Mouse (Mus musculus): Measurements from ENCODE around the gene 2900026A02Rik.

The 2900026A02Rik gene

GRCm38 (mm10) chr5:113221147-113221865, at the start of gene 2900026A02Rik:
TSS of gene 2900026A02Rik (minus strand) at chr5:113221236.
- CTCF ChIA-PET, result interaction anchor here in 2 of 4 experiments (0.6 to 2.1 kb wide), 9 partner anchors 24 to 89 kb away, joined by 3 to 12 read pairs (median 4); partner anchors contain the start of gene Sgsm1 (in 1 of the 2)
- POLR2A ChIA-PET, result interaction anchor here in 1 of 4 experiments (1.0 kb wide), 1 partner anchor 22 kb away, joined by 4 read pairs; no protein-coding TSS in a partner anchor

DNA sequence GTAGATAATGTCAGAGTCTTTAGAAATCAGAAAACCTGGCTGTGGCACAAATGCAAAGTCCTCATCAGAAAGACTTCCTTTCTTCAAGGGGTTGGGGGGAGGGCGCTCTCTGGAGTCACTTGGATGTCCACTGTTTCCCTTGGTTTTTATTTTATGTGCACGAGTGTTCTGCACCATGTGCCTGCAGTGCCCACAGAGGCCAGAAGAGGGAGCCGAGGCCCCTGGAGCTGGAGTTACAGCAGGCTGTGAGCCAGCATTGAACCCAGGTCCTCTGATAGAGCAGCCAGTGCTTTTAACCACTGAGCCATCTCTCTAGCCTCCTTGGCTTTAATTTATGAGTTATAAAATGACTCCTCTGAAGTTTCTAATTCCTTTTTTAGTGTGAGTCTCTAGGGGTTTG, 49.0 kb upstream of the 2900026A02Rik start:
- POLR2A ChIA-PET, result interaction anchor here in 2 of 4 experiments (0.6 to 1.7 kb wide), 4 partner anchors 10 to 466 kb away, joined by 3 to 6 read pairs (median 5); partner anchors contain the start of gene Ficd (in 1 of the 2)
- CTCF ChIA-PET, result interaction anchor here (0.6 to 3.1 kb wide), 12 partner anchors 11 to 730 kb away, joined by 3 to 9 read pairs (median 4); partner anchors contain the start of genes Sgsm1 (in 2 of the 4) and Tmem211 (in 2 of the 4)

DNA sequence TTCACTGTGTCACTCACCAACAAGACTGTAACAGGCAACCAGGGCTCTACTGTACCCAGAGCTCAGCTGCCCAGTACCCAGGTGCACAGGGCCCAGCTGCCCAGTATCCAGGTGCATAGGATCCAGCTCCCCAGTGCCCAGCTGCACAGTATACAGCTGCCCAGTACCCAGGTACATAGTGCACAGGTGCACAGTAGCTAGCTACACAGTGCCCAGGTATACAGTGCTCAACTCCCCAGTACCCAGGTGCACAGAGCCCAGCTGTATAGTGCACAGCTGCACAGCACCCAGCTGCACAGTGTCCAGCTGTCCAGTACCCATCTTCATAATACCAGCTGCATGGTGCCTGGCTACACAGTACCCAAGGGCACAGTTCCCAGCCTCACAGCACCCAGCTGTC, 47.2 kb upstream of the 2900026A02Rik start:
- ChIA-PET CTCF (interaction anchor here in 2 of 4 experiments (0.8 to 1.5 kb wide), 4 partner anchors 18 to 546 kb away, joined by 3 to 6 read pairs (median 4); partner anchors contain the start of gene Tmem211 (in 1 of the 2)), POLR2A (interaction anchor here in 1 of 4 experiments (0.6 kb wide), 1 partner anchor 63 kb away, joined by 3 read pairs; no protein-coding TSS in a partner anchor)

DNA sequence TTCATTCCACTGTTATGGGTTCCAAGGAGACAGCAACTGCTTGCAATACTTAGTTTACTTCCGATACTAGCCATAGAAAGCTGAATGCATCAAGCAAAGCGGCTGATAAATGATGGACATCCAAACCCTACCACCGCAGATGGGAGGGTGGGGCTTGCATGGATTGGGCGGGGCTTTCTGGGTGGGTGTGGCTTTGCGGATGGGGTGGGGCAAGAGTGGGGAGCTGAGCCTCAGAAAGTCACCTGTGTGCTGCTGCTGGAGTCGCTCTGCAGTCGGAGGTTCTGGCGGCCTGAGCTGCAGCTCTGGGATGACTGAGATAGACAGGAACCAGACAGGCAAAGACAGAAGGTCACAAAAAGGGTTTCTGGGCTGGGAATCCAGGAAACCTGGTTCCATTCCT, 44.6 kb upstream of the 2900026A02Rik start:
- ChIA-PET CTCF (interaction anchor here (0.6 to 1.8 kb wide), 9 partner anchors 10 to 166 kb away, joined by 3 to 10 read pairs (median 3); partner anchors contain the start of gene Tmem211 (in 2 of the 4)), POLR2A (interaction anchor here in 3 of 4 experiments (0.6 to 2.7 kb wide), 10 partner anchors 10 to 574 kb away, joined by 3 to 12 read pairs (median 4); no protein-coding TSS in a partner anchor)

DNA sequence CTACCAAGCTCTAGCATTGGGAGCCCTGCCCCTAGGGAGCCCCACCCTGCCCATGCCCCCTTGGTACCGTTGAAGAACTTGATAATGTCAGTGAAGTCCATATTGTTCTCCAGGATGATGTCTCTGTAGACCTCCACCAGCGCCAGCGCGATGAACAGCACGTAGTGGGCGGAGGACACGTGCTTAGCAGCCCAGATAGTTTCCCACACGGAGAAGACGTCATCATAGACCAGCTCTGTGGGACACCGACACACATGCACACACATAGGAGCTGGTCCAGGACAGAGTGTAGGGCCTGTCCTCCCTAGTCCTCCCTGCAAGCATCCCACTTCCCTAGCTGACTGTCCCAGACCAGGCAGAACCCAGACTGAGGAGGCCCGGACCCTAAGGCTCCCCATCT, 29.8 kb upstream of the 2900026A02Rik start:
- ChIA-PET CTCF (interaction anchor here in 1 of 4 experiments (1.1 to 1.4 kb wide), 2 partner anchors 63 to 96 kb away, joined by 3 read pairs; no protein-coding TSS in a partner anchor), POLR2A (interaction anchor here in 2 of 4 experiments (0.6 to 1.0 kb wide), 2 partner anchors 21 to 362 kb away, joined by 3 read pairs; no protein-coding TSS in a partner anchor)

- CTCF ChIA-PET, result interaction anchor here in 2 of 4 experiments (0.6 to 1.4 kb wide), 3 partner anchors 65 to 94 kb away, joined by 3 read pairs; no protein-coding TSS in a partner anchor
- POLR2A ChIA-PET, result no interaction called here
These were observed 28.4 kb upstream of the 2900026A02Rik start for GRCm38 (mm10) chr5:113249263-113249930.

- ChIA-PET CTCF (interaction anchor here (0.6 to 1.4 kb wide), 15 partner anchors 18 to 754 kb away, joined by 3 to 10 read pairs (median 3); no protein-coding TSS in a partner anchor), POLR2A (interaction anchor here in 3 of 4 experiments (0.6 to 2.0 kb wide), 35 partner anchors 11 to 1951 kb away, joined by 3 to 10 read pairs (median 3); partner anchors contain the start of gene Coro1c (in 1 of the 3))
These were observed 9.2 kb upstream of the 2900026A02Rik start for GRCm38 (mm10) chr5:113230196-113230595.

GRCm38 (mm10) chr5:113226632-113227102, 5.6 kb upstream of the 2900026A02Rik start, which contains the start of gene Tmem211:
TSS of gene Tmem211 (plus strand) at chr5:113226909.
- CTCF ChIA-PET, result interaction anchor here (0.5 to 4.2 kb wide), 141 partner anchors 9 to 804 kb away, joined by 3 to 67 read pairs (median 5); partner anchors contain the start of genes 1700069L16Rik (in 2 of the 4), Sgsm1 (in 2 of the 4) and Selplg (in 1 of the 4)
- POLR2A ChIA-PET, result interaction anchor here (0.5 to 2.0 kb wide), 65 partner anchors 8 to 904 kb away, joined by 3 to 18 read pairs (median 4); partner anchors contain the start of genes Iscu (in 1 of the 4), Sgsm1 (in 1 of the 4) and Ung (in 1 of the 4)

GRCm38 (mm10) chr5:113225686-113226435, 4.8 kb upstream of the 2900026A02Rik start:
- CTCF ChIA-PET, result interaction anchor here (0.6 to 4.2 kb wide), 116 partner anchors 8 to 734 kb away, joined by 3 to 67 read pairs (median 5); partner anchors contain the start of genes Sgsm1 (in 2 of the 4) and Selplg (in 1 of the 4)
- POLR2A ChIA-PET, result interaction anchor here in 2 of 4 experiments (0.7 to 2.0 kb wide), 43 partner anchors 7 to 905 kb away, joined by 3 to 18 read pairs (median 5); partner anchors contain the start of genes Sgsm1 (in 1 of the 2) and Ung (in 1 of the 2)

DNA sequence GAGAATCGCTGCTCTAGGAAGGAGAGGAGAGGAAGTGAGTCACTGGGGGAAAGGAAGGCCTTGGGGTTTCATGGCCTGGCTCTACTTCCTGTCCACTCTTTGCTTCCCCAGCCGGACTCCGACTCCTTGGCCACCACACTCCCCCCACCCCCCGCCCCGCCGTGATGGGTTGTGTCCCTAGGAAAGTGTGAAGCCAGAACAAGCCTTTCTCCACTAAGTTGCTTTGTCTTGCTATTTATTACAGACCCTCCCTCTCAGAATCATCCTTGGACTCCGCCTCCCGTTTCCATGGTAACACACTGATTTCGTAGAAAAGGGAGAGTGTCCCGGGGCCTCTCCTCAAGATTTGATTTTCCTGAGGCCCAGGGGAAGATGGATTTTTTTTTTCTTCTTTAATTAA, 4.2 kb upstream of the 2900026A02Rik start:
- CTCF ChIA-PET, result interaction anchor here in 2 of 4 experiments (0.7 to 4.2 kb wide), 4 partner anchors 45 to 903 kb away, joined by 3 to 67 read pairs (median 4); partner anchors contain the start of gene Alkbh2 (in 1 of the 2)
- POLR2A ChIA-PET, result interaction anchor here in 1 of 4 experiments (1.6 kb wide), 1 partner anchor 44 kb away, joined by 4 read pairs; no protein-coding TSS in a partner anchor

DNA sequence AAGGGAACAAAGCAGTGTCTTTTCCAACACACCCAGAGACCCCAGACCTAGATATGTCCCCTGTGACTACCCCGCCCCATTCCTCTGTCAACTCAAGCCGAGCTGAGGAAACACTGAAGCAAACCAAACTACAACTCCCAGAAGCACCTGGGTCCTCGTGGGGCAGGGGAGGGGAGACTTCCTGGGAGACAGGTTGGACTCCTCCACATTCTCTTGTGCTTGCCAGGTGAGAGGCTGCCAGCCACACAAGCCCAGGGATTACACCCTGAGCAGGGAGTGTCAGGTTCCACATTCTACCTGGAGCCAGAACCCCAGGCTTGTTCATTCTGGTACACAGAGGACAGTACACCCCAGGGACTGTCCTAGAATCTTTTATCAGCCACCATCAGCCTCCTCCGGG, 2.9 kb upstream of the 2900026A02Rik start:
- POLR2A ChIA-PET, result interaction anchor here in 1 of 4 experiments (1.3 to 2.1 kb wide), 3 partner anchors 8 to 44 kb away, joined by 3 to 7 read pairs (median 4); no protein-coding TSS in a partner anchor
- CTCF ChIA-PET, result interaction anchor here in 3 of 4 experiments (0.6 to 4.2 kb wide), 9 partner anchors 9 to 493 kb away, joined by 3 to 67 read pairs (median 4); partner anchors contain the start of gene Sgsm1 (in 1 of the 3)

- POLR2A ChIA-PET, result interaction anchor here in 3 of 4 experiments (0.8 to 1.4 kb wide), 7 partner anchors 10 to 130 kb away, joined by 3 to 4 read pairs (median 3); no protein-coding TSS in a partner anchor
- CTCF ChIA-PET, result interaction anchor here (0.5 to 2.1 kb wide), 9 partner anchors 26 to 121 kb away, joined by 3 to 12 read pairs (median 4); no protein-coding TSS in a partner anchor
These were observed 471 bp downstream of the 2900026A02Rik start for GRCm38 (mm10) chr5:113220383-113221146.

DNA sequence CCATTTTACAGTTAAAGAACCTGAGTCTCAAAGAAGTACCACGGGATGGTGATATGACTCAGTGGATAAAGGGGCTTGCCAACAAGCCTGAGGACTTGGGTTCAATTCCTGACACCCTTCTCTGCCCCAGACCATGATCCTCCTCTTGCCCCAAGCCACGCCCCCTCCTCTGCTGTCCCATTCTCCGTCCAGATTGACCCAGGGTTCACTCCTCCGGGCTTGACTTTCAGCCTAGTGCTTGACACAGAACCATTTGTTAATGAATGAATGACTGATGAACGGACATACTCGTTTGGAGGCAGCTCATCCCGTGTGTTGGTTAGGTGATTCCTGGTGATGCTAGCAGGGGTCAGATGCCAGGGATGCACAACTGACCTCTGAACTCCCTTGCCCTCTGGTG, 1.2 kb downstream of the 2900026A02Rik start:
- POLR2A ChIA-PET, result interaction anchor here in 3 of 4 experiments (0.6 to 2.3 kb wide), 9 partner anchors 10 to 772 kb away, joined by 3 to 7 read pairs (median 3); no protein-coding TSS in a partner anchor
- CTCF ChIA-PET, result interaction anchor here (0.5 to 2.1 kb wide), 9 partner anchors 25 to 132 kb away, joined by 3 to 12 read pairs (median 3); no protein-coding TSS in a partner anchor

- ChIA-PET CTCF (interaction anchor here in 3 of 4 experiments (0.5 to 2.1 kb wide), 5 partner anchors 33 to 132 kb away, joined by 3 to 12 read pairs (median 3); no protein-coding TSS in a partner anchor), POLR2A (interaction anchor here in 3 of 4 experiments (0.5 to 2.3 kb wide), 10 partner anchors 9 to 773 kb away, joined by 3 to 7 read pairs (median 3); no protein-coding TSS in a partner anchor)
These were observed 1.6 kb downstream of the 2900026A02Rik start for GRCm38 (mm10) chr5:113219450-113219849.

GRCm38 (mm10) chr5:113218617-113219235, 2.3 kb downstream of the 2900026A02Rik start:
- ChIA-PET POLR2A (interaction anchor here in 2 of 4 experiments (0.5 to 2.3 kb wide), 6 partner anchors 8 to 486 kb away, joined by 3 to 7 read pairs (median 4); partner anchors contain the start of gene Tmem211 (in 2 of the 2)), CTCF (interaction anchor here in 3 of 4 experiments (0.7 to 2.1 kb wide), 3 partner anchors 44 to 119 kb away, joined by 3 to 12 read pairs (median 5); no protein-coding TSS in a partner anchor)
